Mouse (Mus musculus) kidney, embryonic 15.5 days (tissue): ENCODE data around the gene Irf9. TPM values are rescaled to one million over a fixed set of nuclear protein-coding genes. Genes with fewer than 3 reads are reported as not detected.

Experiments
- ATAC-seq: fragments of 200-750 bp; cut with Nextera tagmentation; replicated peaks from 2 replicates; pipeline ENCODE4 v1.8.0; 2017; ENCODE audit warnings: moderate TSS enrichment; ENCODE audit not compliant: low FRiP score
- H3K27ac ChIP-seq: fragments of 300-500 bp; sonication (generic); 2 replicates; pipeline ENCODE4 v1.5.1; 2015; ENCODE audit warnings: mild to moderate bottlenecking, inconsistent platforms
- H3K27me3 ChIP-seq: fragments of 300-500 bp; sonication (generic); 2 replicates; pipeline ENCODE4 v1.6.1; 2015; ENCODE audit warnings: inconsistent platforms
- H3K36me3 ChIP-seq: fragments of 300-500 bp; sonication (generic); 2 replicates; pipeline ENCODE4 v1.6.1; 2015; ENCODE audit warnings: inconsistent platforms
- H3K4me1 ChIP-seq: fragments of 300-500 bp; sonication (generic); 2 replicates; pipeline ENCODE4 v1.6.1; 2015; ENCODE audit warnings: inconsistent platforms
- H3K4me2 ChIP-seq: fragments of 300-500 bp; sonication (generic); 2 replicates; pipeline ENCODE4 v1.6.1; 2015; ENCODE audit warnings: moderate library complexity, mild to moderate bottlenecking, inconsistent platforms
- H3K4me3 ChIP-seq: fragments of 300-500 bp; sonication (generic); replicated peaks from 2 replicates; pipeline ENCODE4 v1.5.1; 2015; ENCODE audit warnings: mild to moderate bottlenecking, inconsistent platforms
- H3K9ac ChIP-seq: fragments of 300-500 bp; sonication (generic); 2 replicates; pipeline ENCODE4 v1.6.1; 2015; ENCODE audit warnings: mild to moderate bottlenecking, inconsistent platforms
- H3K9me3 ChIP-seq: fragments of 300-500 bp; sonication (generic); replicated peaks from 2 replicates; pipeline ENCODE4 v1.6.1; 2016; ENCODE audit warnings: inconsistent platforms
- WGBS: fragments of 180-500 bp; shearing (Covaris S2); methylation state at CpG from one replicate; pipeline ENCODE4 v1.1.7; 2015; ENCODE audit warnings: mixed read lengths; 5-methylcytosine and 5-hydroxymethylcytosine counted together
- polyA plus RNA-seq: library from polyadenylated mRNA; unstranded; fragments of >200 nt; fragmentation: Nextera tagmentation; extraction: Ambion mirVana; gene quantifications from 2 replicates; pipeline ENCODE4 v1.2.1, GENCODE M21; 2015

The Irf9 gene
- polyA plus RNA-seq, 1 experiment from 2014 or later: 14.6 TPM

DNA sequence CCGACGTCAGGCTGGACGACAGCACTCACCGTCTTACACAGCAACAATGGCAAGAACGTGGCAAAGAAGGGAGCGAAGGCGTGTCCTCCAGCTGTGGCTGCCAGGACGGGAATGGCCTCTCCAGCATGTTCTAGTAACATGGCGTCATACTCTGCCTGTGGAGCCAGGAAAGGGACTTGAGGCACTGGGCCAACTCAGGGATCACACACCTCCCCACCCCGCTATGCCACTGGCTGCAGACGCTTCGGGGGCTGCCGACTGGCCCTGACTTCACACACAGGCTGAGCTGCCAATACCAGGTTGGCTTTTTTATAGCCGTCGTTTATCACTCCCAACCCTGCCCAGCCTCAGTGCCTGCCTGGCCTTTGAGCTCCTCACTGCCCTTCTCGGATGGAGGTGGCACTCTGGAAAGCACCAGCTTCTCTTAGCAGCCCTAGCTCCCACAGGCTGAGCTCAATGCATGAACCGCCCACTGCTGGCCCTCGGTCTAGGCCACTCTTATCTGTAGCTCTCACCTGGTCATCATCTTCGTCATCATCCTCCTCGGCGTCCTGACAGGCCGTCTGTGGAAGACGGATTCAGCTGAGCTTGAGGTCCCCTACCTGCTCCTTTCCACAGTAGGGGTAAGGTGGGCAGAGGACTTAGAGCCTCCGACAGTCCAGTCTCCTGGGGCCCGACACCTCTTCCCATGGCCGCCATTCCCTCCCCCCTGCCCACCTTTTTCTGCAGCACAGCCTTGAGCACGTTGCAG is 24.9 kb downstream of the Irf9 start:
- Histone ChIP-seq H3K27ac (no peak overlapping the region), H3K4me2 (no peak overlapping the region), H3K4me3 (no peak overlapping the region), H3K27me3 (no peaks in the 10 kb centered on the region), H3K4me1 (no peaks in the 10 kb centered on the region), H3K36me3 (peaks cover 100% of the 10 kb centered on the region), H3K9ac (no peak overlapping the region), H3K9me3 (no peaks in the 10 kb centered on the region)
- ATAC-seq: no peak
- WGBS: 76% methylated on average over 27 of the region's 27 CpGs

DNA sequence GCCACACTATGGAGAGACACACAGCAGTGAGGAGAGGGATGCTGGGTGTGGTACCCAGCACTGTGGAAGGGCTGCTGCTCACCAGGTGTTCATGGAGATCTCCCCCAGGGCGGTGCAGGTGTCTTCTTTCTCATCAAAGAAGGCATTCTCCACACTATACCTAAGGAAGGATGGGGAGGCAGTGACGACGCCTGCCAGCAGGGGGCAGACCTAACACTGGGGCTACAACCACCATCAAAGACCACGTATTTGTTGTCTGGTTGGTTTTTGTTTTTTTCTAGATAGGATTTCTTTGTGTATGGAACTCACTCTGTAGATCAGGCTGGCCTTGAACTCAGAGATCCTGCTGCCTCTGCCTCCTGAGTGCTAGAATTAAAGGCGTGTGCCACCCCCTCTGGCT is 25.9 kb downstream of the Irf9 start:
- no peak overlapping the region for H3K27ac ChIP-seq
- no peak overlapping the region for H3K9ac ChIP-seq
- H3K4me3 ChIP-seq: no peak overlapping the region
- WGBS: 60% methylated on average over 5 of the region's 5 CpGs
- no peak for ATAC-seq
- H3K36me3 ChIP-seq: peaks cover 99% of the 10 kb centered on the region
- H3K9me3 ChIP-seq: no peaks in the 10 kb centered on the region
- no peaks in the 10 kb centered on the region for H3K27me3 ChIP-seq
- H3K4me1 ChIP-seq: peaks cover 4% of the 10 kb centered on the region
- no peak overlapping the region for H3K4me2 ChIP-seq

DNA sequence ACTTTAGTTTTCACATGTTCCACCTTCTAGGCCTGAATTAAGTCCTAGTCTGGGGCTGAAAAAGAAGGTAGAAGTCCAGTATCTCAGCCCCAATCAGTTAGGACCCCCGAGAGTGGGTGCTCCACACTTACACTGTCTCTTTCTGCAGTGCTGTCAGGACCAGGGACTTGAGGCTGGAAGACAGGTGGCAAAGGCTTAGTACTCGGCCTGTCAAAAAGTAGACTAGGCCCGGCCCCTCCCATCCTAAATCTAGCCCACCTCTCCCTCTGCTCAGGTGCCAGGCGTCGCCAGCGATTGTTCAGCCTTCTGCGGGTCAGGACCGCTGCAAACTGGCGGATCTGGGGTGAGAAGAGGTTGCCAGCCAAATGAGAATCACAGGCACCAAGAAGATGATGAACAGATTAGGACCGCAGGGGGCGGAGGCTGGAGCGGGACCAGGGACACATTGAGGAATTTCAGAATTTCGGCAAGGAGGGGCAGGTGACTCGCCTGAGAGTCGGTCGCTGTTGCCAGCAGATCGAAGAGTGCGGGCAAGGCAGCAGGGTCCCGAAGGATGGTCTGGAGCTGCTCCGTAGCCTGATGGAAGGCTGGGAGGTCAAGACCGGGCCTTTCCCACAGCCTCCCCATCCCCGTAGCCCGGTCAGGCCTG is 31.6 kb downstream of the Irf9 start:
- H3K9ac ChIP-seq: peak overlapping the region; percentile 59
- peak overlapping the region; percentile 62 for H3K4me3 ChIP-seq
- peak overlapping the region; percentile 80 for H3K4me2 ChIP-seq
- H3K9me3 ChIP-seq: no peaks in the 10 kb centered on the region
- peaks cover 18% of the 10 kb centered on the region for H3K4me1 ChIP-seq
- ATAC-seq: peak; percentile 68
- H3K36me3 ChIP-seq: peaks cover 83% of the 10 kb centered on the region
- WGBS: 5% methylated on average over 23 of the region's 23 CpGs
- no peaks in the 10 kb centered on the region for H3K27me3 ChIP-seq
- peak overlapping the region; percentile 54 for H3K27ac ChIP-seq

DNA sequence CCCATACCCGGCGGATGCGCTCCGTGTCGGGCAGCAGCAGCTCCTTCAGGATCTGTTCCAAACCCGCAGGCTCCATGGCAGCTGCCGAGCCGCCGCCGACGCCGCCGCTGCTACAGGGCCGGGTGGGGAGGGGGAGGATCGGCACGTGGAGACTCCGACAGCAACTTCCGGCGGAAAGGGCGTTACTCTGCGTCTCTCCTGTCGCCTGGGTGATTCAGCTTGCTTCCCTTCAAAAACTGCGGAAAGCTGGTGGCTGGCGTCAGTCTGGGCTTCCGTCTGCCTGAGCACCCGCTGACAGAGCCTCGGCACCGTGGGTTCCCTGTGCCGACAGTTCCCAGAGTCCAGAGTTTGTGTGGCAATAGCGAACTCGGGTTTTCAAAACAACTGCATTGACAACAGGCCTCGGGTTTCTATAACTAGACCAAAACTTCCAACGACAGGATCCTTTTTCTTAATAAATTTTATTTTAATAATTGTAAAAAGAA is 32.2 kb downstream of the Irf9 start, which contains the start of gene Ipo4:
Gene Ipo4, minus strand, starts transcription at position 435 of the 485 bp plus-strand sequence.
- Histone ChIP-seq H3K4me3 (peak within 1 kb of the TSS; percentile 62), H3K27ac (peak within 1 kb of the TSS; percentile 54), H3K36me3 (peaks cover 83% of the 10 kb centered on the region), H3K9me3 (no peaks in the 10 kb centered on the region), H3K4me1 (peaks cover 18% of the 10 kb centered on the region), H3K9ac (peak within 1 kb of the TSS; percentile 59), H3K4me2 (peak within 1 kb of the TSS; percentile 80), H3K27me3 (no peaks in the 10 kb centered on the region)
- 2% methylated on average over 33 of the region's 33 CpGs for WGBS
- ATAC-seq: peak; percentile 89

DNA sequence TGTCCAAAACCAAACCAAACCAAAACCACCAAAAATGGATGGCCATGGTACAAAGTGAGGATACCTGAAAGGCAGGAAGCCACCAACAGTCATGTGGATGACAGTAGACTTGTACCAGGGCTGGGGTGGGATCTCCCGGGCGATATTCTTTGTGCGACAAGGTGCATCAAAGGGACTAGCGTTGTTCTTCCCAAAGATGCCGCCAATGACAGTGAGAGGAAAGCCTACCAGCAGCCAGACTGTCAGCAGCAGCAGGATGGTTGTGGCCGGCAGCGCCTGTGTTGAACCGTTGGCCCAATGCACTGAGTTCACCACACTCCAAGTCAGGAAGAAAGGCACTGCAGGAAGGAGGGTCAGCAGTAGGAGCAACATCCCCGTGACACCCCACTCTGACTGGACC is 34.4 kb downstream of the Irf9 start, which contains the start of gene Gm49378:
Gene Gm49378, minus strand, starts transcription at position 101 of the 400 bp plus-strand sequence.
- no peak within 1 kb of the TSS for H3K4me2 ChIP-seq
- peaks cover 74% of the 10 kb centered on the region for H3K36me3 ChIP-seq
- WGBS: 93% methylated on average over 9 of the region's 9 CpGs
- ATAC-seq: no peak
- no peaks in the 10 kb centered on the region for H3K27me3 ChIP-seq
- H3K9me3 ChIP-seq: no peaks in the 10 kb centered on the region
- H3K9ac ChIP-seq: no peak within 1 kb of the TSS
- H3K27ac ChIP-seq: no peak within 1 kb of the TSS
- H3K4me3 ChIP-seq: no peak within 1 kb of the TSS
- H3K4me1 ChIP-seq: peaks cover 28% of the 10 kb centered on the region

DNA sequence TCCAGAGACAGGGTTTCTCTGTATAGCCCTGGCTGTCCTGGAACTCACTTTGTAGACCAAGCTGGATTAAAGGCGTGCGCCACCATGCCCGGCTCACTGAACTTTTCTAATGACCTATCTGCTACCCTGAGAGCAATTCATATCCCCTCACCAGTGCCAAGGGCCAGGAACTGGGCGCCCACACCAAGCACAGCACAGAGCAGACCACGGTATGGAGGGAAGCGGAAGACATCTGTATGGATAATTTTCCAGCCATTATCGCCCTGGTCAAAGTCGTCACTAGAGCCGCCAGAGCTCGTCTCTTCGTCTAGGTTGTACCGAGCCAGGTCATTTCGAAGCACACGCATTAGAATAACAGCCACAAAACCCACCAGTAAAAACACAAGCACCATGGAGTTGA is 37.4 kb downstream of the Irf9 start:
- ATAC-seq: no peak
- H3K4me2 ChIP-seq: no peak overlapping the region
- 95% methylated on average over 14 of the region's 14 CpGs for WGBS
- H3K9me3 ChIP-seq: no peaks in the 10 kb centered on the region
- peaks cover 29% of the 10 kb centered on the region for H3K4me1 ChIP-seq
- no peak overlapping the region for H3K9ac ChIP-seq
- no peaks in the 10 kb centered on the region for H3K27me3 ChIP-seq
- peaks cover 60% of the 10 kb centered on the region for H3K36me3 ChIP-seq
- no peak overlapping the region for H3K4me3 ChIP-seq
- H3K27ac ChIP-seq: no peak overlapping the region

DNA sequence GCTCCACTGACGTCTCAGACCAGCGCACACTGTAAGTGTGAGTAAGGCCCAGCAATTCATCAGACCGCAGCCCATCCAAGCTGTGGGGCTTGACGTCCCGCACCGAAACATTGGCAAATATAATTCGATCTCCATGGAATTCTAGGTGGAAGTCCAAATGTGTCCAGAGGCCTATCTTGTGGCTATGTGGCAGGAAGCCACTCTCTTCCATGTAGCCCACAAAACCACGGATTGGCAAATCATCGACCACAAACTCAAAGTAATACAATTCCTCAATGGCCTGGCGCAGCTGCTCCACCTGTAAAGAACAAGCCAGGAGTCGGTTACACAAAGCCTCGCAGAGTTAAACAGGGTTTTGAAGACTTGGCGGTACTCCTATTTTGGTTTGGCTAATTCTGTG is 37.9 kb downstream of the Irf9 start:
- no peak overlapping the region for H3K27ac ChIP-seq
- no peaks in the 10 kb centered on the region for H3K9me3 ChIP-seq
- no peak for ATAC-seq
- no peak overlapping the region for H3K4me3 ChIP-seq
- no peak overlapping the region for H3K4me2 ChIP-seq
- peaks cover 25% of the 10 kb centered on the region for H3K4me1 ChIP-seq
- 94% methylated on average over 13 of the region's 13 CpGs for WGBS
- no peak overlapping the region for H3K9ac ChIP-seq
- no peaks in the 10 kb centered on the region for H3K27me3 ChIP-seq
- peaks cover 58% of the 10 kb centered on the region for H3K36me3 ChIP-seq

DNA sequence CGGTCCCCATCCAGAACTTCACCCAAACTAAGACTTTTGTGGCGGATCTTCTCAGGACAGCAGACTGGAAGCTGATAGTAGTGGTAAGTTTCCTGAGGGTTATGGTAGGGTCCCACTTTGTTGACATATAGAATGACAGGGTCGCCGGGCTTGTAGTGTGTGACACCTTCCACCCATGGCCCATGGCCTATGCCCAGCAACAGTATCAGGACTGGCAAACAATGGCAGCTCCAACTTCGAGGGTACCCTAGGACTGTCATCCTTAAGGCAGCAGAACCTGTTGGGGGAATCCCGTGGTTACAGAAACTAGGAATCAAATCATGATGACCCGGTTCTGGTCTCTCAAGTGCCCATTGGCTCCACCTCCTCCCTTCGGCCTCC is 39.3 kb downstream of the Irf9 start:
- no peaks in the 10 kb centered on the region for H3K27me3 ChIP-seq
- H3K4me3 ChIP-seq: peak overlapping the region; percentile 71
- no peaks in the 10 kb centered on the region for H3K9me3 ChIP-seq
- H3K4me2 ChIP-seq: peak overlapping the region; percentile 63
- WGBS: 19% methylated on average over 8 of the region's 8 CpGs
- H3K9ac ChIP-seq: peak overlapping the region; percentile 96
- ATAC-seq: peak; percentile 45
- H3K36me3 ChIP-seq: peaks cover 53% of the 10 kb centered on the region
- H3K4me1 ChIP-seq: peaks cover 24% of the 10 kb centered on the region
- peak overlapping the region; percentile 93 for H3K27ac ChIP-seq

DNA sequence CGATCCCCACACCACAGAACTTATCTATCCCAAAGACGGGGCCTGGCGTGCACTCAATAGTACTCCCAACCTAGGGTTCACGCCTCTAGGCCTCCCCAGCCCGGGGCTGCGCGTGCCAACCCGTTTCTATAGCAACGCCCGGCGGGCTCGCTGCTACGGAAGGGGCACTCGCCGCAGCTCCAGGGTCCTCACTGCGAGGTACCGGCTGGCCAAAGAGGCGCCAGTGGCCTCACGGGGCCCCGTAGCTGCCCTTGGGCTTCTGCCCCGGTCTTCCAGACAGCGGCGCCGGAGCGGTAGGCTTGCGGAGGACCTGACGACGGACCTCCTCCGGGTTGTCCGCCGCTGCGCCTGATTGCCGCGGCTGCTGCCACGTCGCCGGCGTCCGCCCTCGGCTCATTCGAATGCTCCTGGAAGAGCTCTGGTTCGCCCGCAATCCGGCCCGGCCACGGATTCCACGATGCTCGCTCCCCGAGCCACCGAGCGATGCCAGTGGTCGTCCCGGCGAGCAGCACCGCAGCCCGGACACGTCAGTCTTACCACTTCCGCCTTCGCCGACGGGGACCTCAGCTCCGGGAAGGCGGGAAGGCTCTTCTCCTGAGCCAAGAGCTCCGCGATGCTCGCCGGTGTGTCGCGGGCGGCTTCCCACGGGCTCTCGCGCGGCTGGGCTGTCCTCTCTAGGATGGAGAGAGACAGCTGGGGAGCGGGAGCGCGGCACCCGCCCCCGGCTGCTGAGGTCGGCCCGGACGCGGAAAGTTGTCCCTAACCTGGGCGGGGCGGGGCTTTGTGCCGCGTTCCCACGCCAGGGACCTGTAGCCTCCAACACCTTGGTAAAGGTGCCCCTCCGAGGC is 39.9 kb downstream of the Irf9 start, which contains the start of gene Tm9sf1:
Gene Tm9sf1, minus strand, starts transcription at position 747 of the 848 bp plus-strand sequence.
- H3K9ac ChIP-seq: peak within 1 kb of the TSS; percentile 96
- H3K9me3 ChIP-seq: no peaks in the 10 kb centered on the region
- peaks cover 47% of the 10 kb centered on the region for H3K36me3 ChIP-seq
- peak within 1 kb of the TSS; percentile 71 for H3K4me3 ChIP-seq
- H3K4me1 ChIP-seq: peaks cover 24% of the 10 kb centered on the region
- H3K27ac ChIP-seq: peak within 1 kb of the TSS; percentile 93
- no peaks in the 10 kb centered on the region for H3K27me3 ChIP-seq
- peak within 1 kb of the TSS; percentile 63 for H3K4me2 ChIP-seq
- under 1% methylated on average over 89 of the region's 89 CpGs for WGBS
- peak; percentile 90 for ATAC-seq

DNA sequence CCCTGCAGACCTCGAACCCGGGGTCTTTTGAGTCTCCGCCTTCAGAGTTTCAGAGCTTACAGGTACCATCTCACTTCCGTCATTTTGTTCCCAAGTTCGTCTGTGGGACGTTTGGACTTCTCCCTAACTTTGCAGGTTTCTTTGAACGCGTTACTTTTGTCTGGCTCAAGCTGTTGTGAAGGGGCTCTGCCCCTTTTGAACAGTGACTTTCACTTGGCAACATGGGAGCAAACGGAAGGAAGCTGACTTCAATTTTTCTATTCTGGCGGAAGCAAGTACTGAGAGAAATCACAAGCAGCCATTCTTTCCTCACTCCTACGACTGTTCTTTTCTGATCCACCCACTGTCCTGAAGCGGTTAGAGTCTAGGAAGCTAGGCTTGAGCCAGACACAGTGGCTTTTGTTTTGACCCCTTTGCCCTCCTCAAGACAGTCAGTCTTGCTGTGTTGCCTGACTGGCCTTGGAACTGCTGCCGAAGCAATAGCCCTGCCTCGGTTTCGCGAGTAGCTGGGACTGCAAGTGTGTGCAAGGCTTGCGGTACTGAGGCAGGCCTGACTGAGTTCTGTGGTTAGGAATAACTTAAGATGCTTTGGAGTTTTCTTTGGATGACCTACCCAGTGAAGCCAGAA is 41.0 kb downstream of the Irf9 start:
- peaks cover 24% of the 10 kb centered on the region for H3K4me1 ChIP-seq
- no peaks in the 10 kb centered on the region for H3K27me3 ChIP-seq
- H3K4me3 ChIP-seq: peak overlapping the region; percentile 71
- peaks cover 36% of the 10 kb centered on the region for H3K36me3 ChIP-seq
- 19% methylated on average over 17 of the region's 17 CpGs for WGBS
- H3K4me2 ChIP-seq: peak overlapping the region; percentile 63
- H3K27ac ChIP-seq: peak overlapping the region; percentile 93
- no peak for ATAC-seq
- H3K9me3 ChIP-seq: no peaks in the 10 kb centered on the region
- peak overlapping the region; percentile 96 for H3K9ac ChIP-seq

DNA sequence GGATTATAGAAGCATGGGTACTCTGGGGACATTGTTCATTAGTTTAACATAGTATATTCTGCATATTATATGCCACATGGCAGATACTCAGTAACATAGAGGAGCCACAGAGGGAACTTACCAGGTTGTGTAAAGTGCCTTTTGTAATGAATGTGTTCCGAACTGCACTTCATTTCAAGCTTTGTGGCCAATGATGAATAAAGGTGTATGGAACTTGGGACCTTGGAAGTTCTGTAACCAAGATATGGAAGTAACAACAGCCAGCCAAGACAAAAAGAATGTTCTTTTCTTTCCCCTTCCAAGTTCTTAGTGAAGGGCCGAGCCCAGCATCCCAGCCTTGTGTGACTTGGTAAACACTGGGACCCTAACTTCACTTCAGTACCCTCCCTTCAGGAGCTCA is 46.5 kb downstream of the Irf9 start, which contains the start of gene Tssk4:
Gene Tssk4, plus strand, starts transcription at position 301 of the 400 bp plus-strand sequence.
- H3K27me3 ChIP-seq: no peaks in the 10 kb centered on the region
- H3K9me3 ChIP-seq: no peaks in the 10 kb centered on the region
- peaks cover 11% of the 10 kb centered on the region for H3K36me3 ChIP-seq
- no peak within 1 kb of the TSS for H3K4me3 ChIP-seq
- H3K4me2 ChIP-seq: no peak within 1 kb of the TSS
- no peak for ATAC-seq
- H3K9ac ChIP-seq: no peak within 1 kb of the TSS
- H3K27ac ChIP-seq: no peak within 1 kb of the TSS
- 93% methylated on average over 2 of the region's 2 CpGs for WGBS
- H3K4me1 ChIP-seq: peaks cover 5% of the 10 kb centered on the region
